Mouse (Mus musculus) heart, embryonic 12.5 days (tissue): Measurements from ENCODE around the gene Gm20498. TPM values are rescaled to one million over a fixed set of nuclear protein-coding genes. Genes with fewer than 3 reads are reported as not detected.
"Not testable (repeated sequence)": the region's sequence is repeated elsewhere in the genome, so short reads cannot be mapped to it uniquely, and the experiment has no call there.

ENCODE experiments used
- ATAC-seq: fragments of 200-750 bp; cut with Nextera tagmentation; 2 replicates; pipeline ENCODE4 v1.8.0; 2017; ENCODE audit warnings: moderate TSS enrichment, moderate library complexity; ENCODE audit not compliant: insufficient number of reproducible peaks, low FRiP score
- H3K27ac ChIP-seq: fragments of 300-500 bp; sonication (generic); 2 replicates; pipeline ENCODE4 v1.5.1; 2016; ENCODE audit warnings: mild to moderate bottlenecking, moderate library complexity; ENCODE audit not compliant: poor library complexity, severe bottlenecking
- H3K27me3 ChIP-seq: fragments of 300-500 bp; sonication (generic); replicated peaks from 2 replicates; pipeline ENCODE4 v1.6.1; 2016; ENCODE audit warnings: mild to moderate bottlenecking, moderate library complexity
- H3K36me3 ChIP-seq: fragments of 300-500 bp; sonication (generic); 2 replicates; pipeline ENCODE4 v1.6.1; 2016; ENCODE audit warnings: mild to moderate bottlenecking, moderate library complexity
- H3K4me1 ChIP-seq: fragments of 300-500 bp; sonication (generic); replicated peaks from 2 replicates; pipeline ENCODE4 v1.6.1; 2016; ENCODE audit warnings: mild to moderate bottlenecking
- H3K4me2 ChIP-seq: fragments of 300-500 bp; sonication (generic); 2 replicates; pipeline ENCODE4 v1.6.1; 2016; ENCODE audit warnings: mild to moderate bottlenecking, moderate library complexity
- H3K4me3 ChIP-seq: fragments of 300-500 bp; sonication (generic); 2 replicates; pipeline ENCODE4 v1.5.1; 2016; ENCODE audit warnings: mild to moderate bottlenecking
- H3K9ac ChIP-seq: fragments of 300-500 bp; sonication (generic); 2 replicates; pipeline ENCODE4 v1.6.1; 2016; ENCODE audit warnings: mild to moderate bottlenecking, moderate library complexity
- H3K9me3 ChIP-seq: fragments of 300-500 bp; sonication (generic); replicated peaks from 2 replicates; pipeline ENCODE4 v1.6.1; 2016; ENCODE audit warnings: mild to moderate bottlenecking, moderate library complexity
- WGBS: fragments of 180-500 bp; shearing (Covaris S2); methylation state at CpG from one replicate; pipeline ENCODE4 v1.1.7; 2016; 5-methylcytosine and 5-hydroxymethylcytosine counted together
- polyA plus RNA-seq: library from polyadenylated mRNA; unstranded; fragments of >200 nt; fragmentation: Nextera tagmentation; extraction: Ambion mirVana; gene quantifications from 2 replicates; pipeline ENCODE4 v1.2.1, GENCODE M21; 2016

Gene Gm20498
- 25.3 and 34.7 TPM in 2 replicates for polyA plus RNA-seq

DNA sequence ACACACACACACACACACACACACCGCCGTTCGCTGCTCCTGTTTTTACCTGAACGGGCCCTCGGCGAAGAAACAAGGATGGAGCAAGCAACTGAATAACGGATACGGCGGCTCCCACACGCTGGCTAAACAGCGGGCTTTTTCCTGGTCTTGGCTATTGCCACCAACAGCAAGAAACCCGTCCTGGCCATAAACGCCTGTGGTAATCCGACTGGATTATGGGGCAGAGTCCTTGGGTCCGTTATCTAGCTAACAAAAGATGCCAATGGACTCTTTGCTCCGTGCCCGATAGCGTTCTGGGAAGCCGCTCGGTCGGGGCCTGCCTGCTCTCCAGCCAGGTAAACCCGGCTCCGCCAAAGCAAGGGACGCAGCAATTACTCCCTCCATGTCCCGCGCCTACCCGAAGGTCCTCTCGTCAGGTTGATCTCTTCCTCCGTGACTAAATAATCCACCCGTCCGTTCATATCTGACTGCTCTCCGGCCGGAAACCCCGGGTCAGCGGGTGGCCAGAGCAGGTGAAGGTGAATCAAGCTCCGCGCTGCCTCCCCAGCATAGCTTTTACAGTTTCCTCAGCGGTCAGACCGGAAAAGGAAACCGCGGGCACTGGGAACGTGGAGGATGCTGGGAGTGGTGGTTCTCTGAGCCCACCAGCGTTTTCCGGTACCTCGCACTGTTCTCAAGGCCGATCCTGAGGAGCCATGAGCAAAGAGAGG is at the start of gene Gm20498, which contains the start of gene Synj2bp:
TSS of gene Gm20498 (minus strand) at position 590 of the 713 bp plus-strand sequence.
TSS of gene Synj2bp (minus strand) at position 596 of the 713 bp plus-strand sequence.
- Histone ChIP-seq H3K9ac (peak within 1 kb of the TSS; percentile 78), H3K27me3 (no peaks in the 10 kb centered on the region), H3K4me1 (peaks cover 17% of the 10 kb centered on the region), H3K27ac (peak within 1 kb of the TSS; percentile 69), H3K9me3 (no peaks in the 10 kb centered on the region), H3K36me3 (no peaks in the 10 kb centered on the region), H3K4me3 (peak within 1 kb of the TSS; percentile 95), H3K4me2 (peak within 1 kb of the TSS; percentile 86)
- ATAC-seq: peak; percentile 90
- under 1% methylated on average over 46 of the region's 46 CpGs for WGBS

DNA sequence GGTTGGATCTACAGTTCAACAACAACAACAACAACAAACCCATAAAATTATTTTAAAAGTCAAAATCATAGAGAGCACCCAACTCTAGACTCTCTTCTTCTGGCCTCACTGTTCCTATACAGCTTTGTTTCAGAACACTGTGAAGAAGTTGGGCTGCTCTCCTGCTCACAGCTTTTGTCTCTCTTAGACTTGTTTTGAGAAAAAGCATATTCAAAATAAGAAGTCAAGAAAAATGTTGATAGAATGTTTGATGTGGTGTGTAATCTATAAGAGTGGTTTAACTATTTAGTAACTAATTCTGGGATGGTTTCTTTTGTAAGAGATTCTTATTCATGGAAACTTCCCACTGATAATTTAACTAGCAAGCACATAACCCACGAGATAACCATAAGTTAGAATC is 35.7 kb upstream of the Gm20498 start, which contains the start of gene Adam21:
TSS of gene Adam21 (minus strand) at position 101 of the 400 bp plus-strand sequence.
- Histone ChIP-seq H3K4me2 (no peak within 1 kb of the TSS), H3K9me3 (no peaks in the 10 kb centered on the region), H3K27me3 (no peaks in the 10 kb centered on the region), H3K4me3 (no peak within 1 kb of the TSS), H3K9ac (no peak within 1 kb of the TSS), H3K27ac (no peak within 1 kb of the TSS), H3K4me1 (no peaks in the 10 kb centered on the region), H3K36me3 (peaks cover 18% of the 10 kb centered on the region)
- 77% methylated on average over 1 of the region's 1 CpGs for WGBS
- no peak for ATAC-seq

DNA sequence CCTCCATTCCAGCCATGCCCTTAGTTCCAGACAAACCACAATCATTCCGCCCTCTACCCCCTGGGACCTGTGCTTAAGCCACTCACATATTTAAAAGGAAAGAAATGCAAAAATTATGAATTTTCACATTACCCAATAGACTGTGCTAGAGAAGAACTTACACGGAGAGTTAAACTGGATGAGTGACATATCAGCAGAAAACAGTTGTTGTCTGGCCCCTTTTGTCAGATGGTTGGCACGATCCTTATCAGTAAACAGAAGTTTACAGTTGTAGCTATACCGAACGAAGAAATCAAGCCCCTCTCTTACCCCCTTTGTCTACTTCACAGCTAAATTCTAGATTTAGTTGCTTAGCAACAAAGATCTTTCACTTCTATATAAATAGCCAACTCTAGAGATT is 35.2 kb upstream of the Gm20498 start:
- no peak overlapping the region for H3K4me2 ChIP-seq
- H3K9ac ChIP-seq: no peak overlapping the region
- WGBS: 80% methylated on average over 5 of the region's 5 CpGs
- H3K27me3 ChIP-seq: no peaks in the 10 kb centered on the region
- no peaks in the 10 kb centered on the region for H3K4me1 ChIP-seq
- peaks cover 14% of the 10 kb centered on the region for H3K36me3 ChIP-seq
- H3K4me3 ChIP-seq: no peak overlapping the region
- H3K27ac ChIP-seq: no peak overlapping the region
- no peak for ATAC-seq
- H3K9me3 ChIP-seq: no peaks in the 10 kb centered on the region

DNA sequence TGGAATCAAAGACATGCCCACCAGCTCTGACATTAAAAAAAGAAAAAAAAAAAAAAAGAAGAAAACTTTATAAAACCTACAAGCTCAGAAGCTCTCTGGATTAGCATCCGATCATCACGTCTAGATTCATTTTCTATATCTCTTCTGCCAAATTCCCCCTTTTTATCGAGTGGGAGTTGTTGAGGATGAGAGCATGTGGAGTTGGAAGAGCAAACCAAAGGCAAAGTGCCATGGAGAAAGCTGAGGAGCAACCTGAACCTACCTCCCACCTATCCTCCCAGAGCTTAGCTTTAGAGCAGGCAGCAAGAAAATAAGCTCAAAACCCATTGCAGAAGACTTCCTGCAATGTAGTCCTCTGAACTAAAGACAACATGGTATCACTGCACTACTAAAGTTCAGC is 31.5 kb upstream of the Gm20498 start:
- no peak for ATAC-seq
- H3K4me2 ChIP-seq: no peak overlapping the region
- WGBS: 94% methylated on average over 3 of the region's 3 CpGs

DNA sequence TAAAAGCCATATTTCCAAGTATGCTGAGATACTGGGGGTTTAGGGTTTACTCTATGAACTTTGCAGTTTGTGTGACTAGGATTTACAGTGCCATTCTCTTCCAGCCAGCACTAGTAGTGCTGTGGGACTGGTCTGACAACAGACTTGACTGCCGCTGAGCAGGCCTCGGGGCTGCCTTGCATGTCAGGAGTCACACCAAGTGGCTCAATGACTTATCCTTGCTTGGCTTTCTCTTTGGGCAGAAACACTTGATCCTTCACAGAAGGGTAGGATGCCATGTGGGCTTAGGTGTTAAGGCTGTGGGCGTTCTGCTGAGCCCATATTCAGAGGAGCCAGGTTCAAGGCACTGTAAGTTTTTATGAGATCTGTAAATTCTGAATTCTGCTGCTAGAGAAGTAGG is 16.6 kb upstream of the Gm20498 start:
- Histone ChIP-seq H3K27ac (no peak overlapping the region), H3K4me1 (no peaks in the 10 kb centered on the region), H3K4me2 (no peak overlapping the region), H3K4me3 (no peak overlapping the region), H3K9me3 (no peaks in the 10 kb centered on the region), H3K9ac (no peak overlapping the region), H3K36me3 (no peaks in the 10 kb centered on the region), H3K27me3 (no peaks in the 10 kb centered on the region)
- 91% methylated on average over 3 of the region's 3 CpGs for WGBS
- no peak for ATAC-seq

More for the DNA sequence above, 31.5 kb upstream of the Gm20498 start:
- Histone ChIP-seq H3K4me1 (no peaks in the 10 kb centered on the region), H3K27ac (no peak overlapping the region), H3K27me3 (no peaks in the 10 kb centered on the region), H3K9me3 (no peaks in the 10 kb centered on the region), H3K9ac (no peak overlapping the region), H3K4me3 (no peak overlapping the region), H3K36me3 (no peaks in the 10 kb centered on the region)

DNA sequence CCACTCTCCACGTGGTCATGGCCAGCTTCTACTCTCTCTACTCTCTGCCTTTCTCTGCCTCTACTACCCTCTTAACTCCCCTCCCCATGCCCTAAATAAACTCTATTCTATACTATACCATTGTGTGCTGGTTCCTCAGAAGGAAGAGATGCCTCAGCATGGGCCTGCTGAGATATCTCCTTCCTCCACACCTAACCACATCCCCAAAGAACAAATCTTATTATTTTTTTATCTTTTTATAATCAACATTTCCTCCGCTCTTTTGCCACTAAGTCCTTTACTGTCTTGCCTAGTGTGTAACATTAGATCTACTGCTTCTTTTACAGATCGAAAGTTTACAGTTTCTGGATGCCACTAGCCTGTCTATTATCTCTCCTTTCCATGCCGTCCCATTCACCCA is 14.5 kb upstream of the Gm20498 start:
- no peak overlapping the region for H3K27ac ChIP-seq
- WGBS: 64% methylated on average over 4 of the region's 4 CpGs
- no peak overlapping the region for H3K4me3 ChIP-seq
- no peak overlapping the region for H3K4me2 ChIP-seq
- no peak overlapping the region for H3K9ac ChIP-seq
- H3K36me3 ChIP-seq: no peaks in the 10 kb centered on the region
- H3K9me3 ChIP-seq: no peaks in the 10 kb centered on the region
- ATAC-seq: no peak
- H3K27me3 ChIP-seq: no peaks in the 10 kb centered on the region
- no peaks in the 10 kb centered on the region for H3K4me1 ChIP-seq

DNA sequence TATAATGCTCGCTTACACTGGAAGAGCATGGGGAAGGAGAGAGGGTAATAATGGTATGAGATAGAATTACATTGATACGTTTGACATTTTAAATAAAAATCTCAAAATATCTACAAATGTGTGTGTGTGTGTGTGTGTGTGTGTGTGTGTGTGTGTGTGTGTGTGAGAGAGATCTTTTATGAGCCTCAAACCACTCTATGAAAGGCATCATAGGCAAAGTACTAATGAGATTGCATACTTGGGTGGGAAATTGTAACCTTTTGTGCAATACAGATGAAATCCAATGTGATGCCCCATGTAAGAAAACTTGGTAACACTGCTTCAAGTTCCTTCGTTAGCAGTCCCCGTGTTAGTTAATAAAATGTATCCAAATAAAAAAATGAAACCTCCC is 319 bp upstream of the Gm20498 start:
- Histone ChIP-seq H3K4me1 (peaks cover 17% of the 10 kb centered on the region), H3K4me2 (peak overlapping the region; percentile 86), H3K36me3 (no peaks in the 10 kb centered on the region), H3K27ac (peak overlapping the region; percentile 69; the same call in 1 of the 2 replicates), H3K4me3 (peak overlapping the region; percentile 95), H3K9me3 (no peaks in the 10 kb centered on the region), H3K9ac (peak overlapping the region; percentile 78), H3K27me3 (no peaks in the 10 kb centered on the region)
- no peak for ATAC-seq
- 44% methylated on average over 4 of the region's 4 CpGs for WGBS

DNA sequence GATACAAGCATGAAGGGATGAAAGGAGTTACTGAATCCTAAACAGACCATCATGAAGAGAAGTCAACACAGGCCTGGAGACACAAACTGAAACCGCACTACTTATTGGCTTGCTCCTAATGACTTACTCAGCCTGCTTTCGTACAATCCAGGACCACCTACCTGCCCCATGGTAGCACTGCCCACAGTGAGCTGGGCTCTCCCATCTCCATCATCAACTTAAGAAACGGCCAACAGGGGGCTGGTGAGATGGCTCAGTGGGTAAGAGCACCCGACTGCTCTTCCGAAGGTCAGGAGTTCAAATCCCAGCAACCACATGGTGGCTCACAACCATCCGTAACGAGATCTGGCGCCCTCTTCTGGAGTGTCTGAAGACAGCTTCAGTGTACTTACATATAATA is 2.1 kb downstream of the Gm20498 start:
- H3K36me3 ChIP-seq, H3K4me2 ChIP-seq, H3K27ac ChIP-seq, H3K4me3 ChIP-seq, H3K9ac ChIP-seq, H3K9me3 ChIP-seq, ATAC-seq, H3K27me3 ChIP-seq: not testable (repeated sequence)
- peaks cover 17% of the 10 kb centered on the region for H3K4me1 ChIP-seq
- 67% methylated on average over 8 of the region's 8 CpGs for WGBS

DNA sequence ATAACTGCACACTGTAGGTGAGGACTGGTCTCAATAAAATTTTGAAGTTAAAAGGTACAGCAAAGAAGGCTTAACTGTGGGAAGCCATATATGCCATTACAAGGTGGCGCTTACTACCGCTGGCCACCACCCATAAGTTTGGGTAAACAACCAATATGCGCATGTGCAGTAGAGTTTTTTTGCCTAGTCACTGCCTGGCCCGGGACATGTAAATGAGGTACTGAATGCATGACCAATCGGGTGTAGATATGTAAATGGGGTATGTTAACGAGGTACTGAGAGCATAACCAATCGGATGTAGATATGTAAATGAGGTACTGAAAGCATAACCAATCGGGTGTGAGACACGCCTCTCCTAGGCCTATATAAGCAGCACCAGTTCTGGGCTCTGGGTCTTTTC is 35.8 kb downstream of the Gm20498 start:
- not testable (repeated sequence) for H3K27me3 ChIP-seq, H3K27ac ChIP-seq, H3K9me3 ChIP-seq, H3K4me1 ChIP-seq, ATAC-seq, H3K4me2 ChIP-seq, H3K4me3 ChIP-seq, H3K9ac ChIP-seq
- H3K36me3 ChIP-seq: peaks cover 22% of the 10 kb centered on the region
- WGBS: 96% methylated on average over 9 of the region's 9 CpGs

DNA sequence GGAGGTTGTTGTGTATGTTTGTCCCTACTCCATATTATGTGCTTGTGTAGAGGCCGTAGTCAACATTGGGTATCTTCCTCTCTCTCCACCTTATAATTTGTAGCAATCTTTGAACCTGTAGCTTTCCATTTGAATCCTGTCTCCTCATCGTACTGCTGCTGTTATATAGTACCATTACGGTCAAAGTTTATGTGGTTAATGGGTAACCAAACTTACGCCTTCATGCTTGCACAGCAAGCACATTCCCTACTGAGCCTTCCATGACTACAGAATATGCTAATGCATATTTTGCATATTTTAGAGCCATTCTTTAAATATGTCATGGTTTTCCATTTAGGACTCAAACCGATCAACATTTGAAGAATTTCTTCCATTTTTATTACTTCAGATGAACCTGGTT is 42.2 kb downstream of the Gm20498 start:
- no peak overlapping the region for H3K27ac ChIP-seq
- no peak overlapping the region for H3K4me2 ChIP-seq
- H3K4me1 ChIP-seq: no peaks in the 10 kb centered on the region
- H3K4me3 ChIP-seq: no peak overlapping the region
- ATAC-seq: no peak
- H3K27me3 ChIP-seq: no peaks in the 10 kb centered on the region
- H3K9ac ChIP-seq: no peak overlapping the region
- H3K36me3 ChIP-seq: peaks cover 9% of the 10 kb centered on the region; the same call in 1 of the 2 replicates
- 0 out of 2 replicates have a peak, but pooled peaks cover 2% of the 10 kb centered on the region for H3K9me3 ChIP-seq
- WGBS: 96% methylated on average over 5 of the region's 5 CpGs

DNA sequence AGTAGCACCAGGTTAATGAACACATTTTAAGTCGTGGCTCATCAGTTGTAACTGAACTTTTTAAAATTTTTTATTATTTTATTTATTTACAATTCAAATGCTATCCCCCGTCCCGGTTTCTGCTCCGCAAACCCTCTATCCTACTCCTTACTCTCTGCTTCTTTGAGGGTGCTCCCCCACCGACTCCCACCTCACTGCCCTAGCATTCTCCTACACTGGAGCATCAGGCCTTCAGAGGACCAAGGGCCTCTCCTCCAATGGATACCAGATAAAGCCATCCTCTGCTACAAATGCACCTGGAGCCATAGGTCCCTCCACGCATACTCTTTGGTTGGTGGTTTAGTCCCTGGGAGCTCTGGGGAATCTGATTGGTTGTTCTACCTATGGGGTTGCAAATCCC is 47.4 kb downstream of the Gm20498 start:
- H3K4me3 ChIP-seq: peak overlapping the region; percentile 75
- no peak overlapping the region for H3K27ac ChIP-seq
- WGBS: 47% methylated on average over 6 of the region's 6 CpGs
- no peaks in the 10 kb centered on the region for H3K4me1 ChIP-seq
- H3K4me2 ChIP-seq: peak overlapping the region; percentile 62
- ATAC-seq: no peak
- H3K36me3 ChIP-seq: no peaks in the 10 kb centered on the region
- H3K9me3 ChIP-seq: no peaks in the 10 kb centered on the region
- no peak overlapping the region for H3K9ac ChIP-seq
- no peaks in the 10 kb centered on the region for H3K27me3 ChIP-seq
